Mouse (Mus musculus) gastrocnemius, adult 18-20 months (tissue): Measurements from ENCODE around the gene Asb4. TPM values are rescaled to one million over a fixed set of nuclear protein-coding genes. Genes with fewer than 3 reads are reported as not detected.

Experiments
- DNase-seq: peaks from one replicate; pipeline ENCODE4 v3.0.0; 2021; ENCODE audit warnings: low spot score
- total RNA-seq, 2 experiments: library from RNA; stranded (reverse); gene quantifications; 2 replicates each; pipeline ENCODE4 v1.2.3; 2021

Asb4 gene
- total RNA-seq, 2 experiments from 2014 or later: 13.7 to 15.2 TPM

- peak; percentile 78 for DNase-seq
These were observed 60.1 kb downstream of the Asb4 start for GRCm38 (mm10) chr6:5443104-5443863.

GRCm38 (mm10) chr6:5444331-5444898, 61.2 kb downstream of the Asb4 start:
- no peak for DNase-seq

- DNase-seq: no peak
These were observed 63.8 kb downstream of the Asb4 start for GRCm38 (mm10) chr6:5447013-5447412.

- no peak for DNase-seq
These were observed 64.4 kb downstream of the Asb4 start for GRCm38 (mm10) chr6:5447546-5447945.

GRCm38 (mm10) chr6:5448396-5448795, 65.2 kb downstream of the Asb4 start:
- DNase-seq: no peak

GRCm38 (mm10) chr6:5449878-5450277, 66.7 kb downstream of the Asb4 start:
- no peak for DNase-seq

- no peak for DNase-seq
These were observed 72.7 kb downstream of the Asb4 start for GRCm38 (mm10) chr6:5455836-5456235.

GRCm38 (mm10) chr6:5470480-5471318, 87.5 kb downstream of the Asb4 start:
- no peak for DNase-seq

GRCm38 (mm10) chr6:5472692-5473091, 89.5 kb downstream of the Asb4 start:
- DNase-seq: no peak

GRCm38 (mm10) chr6:5474021-5474420, 90.8 kb downstream of the Asb4 start:
- no peak for DNase-seq

GRCm38 (mm10) chr6:5481066-5481465, 97.9 kb downstream of the Asb4 start:
- DNase-seq: no peak

GRCm38 (mm10) chr6:5482270-5482783, 99.1 kb downstream of the Asb4 start:
- DNase-seq: no peak

Other genes starting within 250 kb of the Asb4 start
- gene Pon1, start 189.4 kb upstream of the Asb4 start, total RNA-seq: under 1 TPM; 0.39 to 0.47 TPM
- gene Pon3, start 127.1 kb upstream of the Asb4 start, total RNA-seq: 10 to 100 TPM; 35.3 to 37.3 TPM
- gene Pon2, start 84.9 kb upstream of the Asb4 start, total RNA-seq: 10 to 100 TPM; 18.2 to 19.2 TPM
- 1,000 to 10,000 TPM in 1 of 2 experiments, 100 to 1,000 TPM in 1; 758 to 1,312 TPM for gene Pdk4, start 112.9 kb downstream of the Asb4 start, total RNA-seq